Mouse (Mus musculus) lung, postnatal 14 days (tissue): Measurements from ENCODE around the gene Klhl3.

Experiments
- DNase-seq: peaks from one replicate; pipeline ENCODE4 v3.0.0; 2021

Gene Klhl3

GRCm38 (mm10) chr13:58065316-58065715, 48.1 kb downstream of the Klhl3 start:
- no peak for DNase-seq

DNA sequence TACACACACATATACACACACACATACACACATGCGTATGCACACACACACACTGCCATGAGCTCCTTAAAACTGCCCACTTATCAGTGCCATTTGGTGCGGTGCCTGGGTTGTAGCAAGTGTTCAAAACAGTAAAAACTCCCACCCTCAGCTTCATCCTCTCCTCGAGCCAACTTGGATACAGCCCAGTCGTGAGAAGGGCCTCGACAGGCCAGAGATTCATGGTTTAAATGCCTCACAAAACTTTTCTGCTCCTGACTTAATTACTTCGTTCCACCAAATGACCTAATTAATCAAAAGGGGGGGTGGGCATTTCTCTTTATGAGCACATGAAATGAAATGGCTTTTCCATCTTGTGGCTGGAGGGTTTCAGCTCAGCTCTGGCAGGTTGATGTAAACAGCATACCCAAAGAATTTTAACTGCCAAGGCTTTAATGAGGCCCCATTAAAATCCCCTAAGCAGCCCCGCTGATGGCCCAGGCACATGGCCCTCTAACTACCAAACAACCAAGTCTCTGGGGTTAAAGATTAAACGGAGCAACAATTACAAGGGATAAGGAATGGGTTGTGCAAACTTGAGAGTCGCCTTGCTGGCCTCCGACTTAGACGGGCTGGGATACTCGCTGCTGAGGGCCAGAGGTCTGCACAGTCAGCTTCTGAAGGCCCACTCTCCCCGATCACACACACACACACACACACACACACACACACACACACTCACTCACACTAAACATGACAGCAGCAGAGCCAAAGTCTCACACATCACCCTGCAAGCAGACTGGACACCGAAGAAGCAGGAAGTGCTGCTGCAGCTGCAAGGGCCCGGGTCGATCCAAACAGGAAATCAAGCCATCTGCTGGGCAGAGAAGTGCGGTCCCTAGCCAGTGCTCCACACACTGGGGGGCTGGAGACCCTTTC, 55.2 kb downstream of the Klhl3 start:
- peak; percentile 63 for DNase-seq

- DNase-seq: no peak
Observed at GRCm38 (mm10) chr13:58056618-58057017, 56.8 kb downstream of the Klhl3 start.

DNA sequence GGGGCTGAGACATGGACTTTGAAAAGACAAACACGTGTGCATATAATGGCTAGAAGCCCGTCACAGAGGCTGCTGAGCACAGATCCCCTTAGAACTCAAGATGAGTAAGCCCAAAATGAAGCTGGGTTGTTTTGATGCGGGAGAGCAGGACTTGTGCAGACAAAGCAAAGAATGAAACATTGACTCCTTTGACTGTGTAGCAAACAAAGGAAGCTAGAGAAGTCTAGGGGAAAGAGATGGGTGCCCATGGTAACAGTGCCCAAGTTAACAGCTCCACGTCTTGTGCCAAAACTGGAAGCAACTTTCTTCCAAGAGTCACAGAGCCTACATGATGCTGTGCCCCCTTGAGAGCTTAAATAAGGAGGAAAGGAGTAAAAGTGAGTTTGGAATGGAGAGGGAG, 59.8 kb downstream of the Klhl3 start:
- DNase-seq: no peak

DNA sequence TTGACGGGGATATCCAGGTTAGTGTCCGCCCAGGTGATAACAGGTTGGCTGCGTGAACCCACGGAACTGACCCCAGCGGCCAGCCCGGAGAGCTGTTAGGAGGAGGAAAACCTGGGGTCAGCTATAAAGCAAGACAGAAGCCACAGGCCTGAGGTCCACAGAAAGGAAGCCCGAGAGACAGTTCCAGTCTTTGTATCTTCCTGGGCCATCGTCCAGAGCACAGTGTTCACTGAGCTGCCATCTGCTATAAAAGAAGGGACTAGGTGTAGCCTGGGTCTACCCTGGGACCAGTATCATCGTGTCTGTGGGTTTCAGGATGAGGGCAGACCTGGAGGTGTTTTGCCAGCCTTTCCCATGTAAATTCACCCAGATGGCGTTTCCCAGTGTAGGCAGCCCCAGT, 61.7 kb downstream of the Klhl3 start:
- DNase-seq: no peak

- DNase-seq: no peak
Observed at GRCm38 (mm10) chr13:58051251-58051650, 62.1 kb downstream of the Klhl3 start.

- no peak for DNase-seq
Observed at GRCm38 (mm10) chr13:58049121-58049520, 64.3 kb downstream of the Klhl3 start.

DNA sequence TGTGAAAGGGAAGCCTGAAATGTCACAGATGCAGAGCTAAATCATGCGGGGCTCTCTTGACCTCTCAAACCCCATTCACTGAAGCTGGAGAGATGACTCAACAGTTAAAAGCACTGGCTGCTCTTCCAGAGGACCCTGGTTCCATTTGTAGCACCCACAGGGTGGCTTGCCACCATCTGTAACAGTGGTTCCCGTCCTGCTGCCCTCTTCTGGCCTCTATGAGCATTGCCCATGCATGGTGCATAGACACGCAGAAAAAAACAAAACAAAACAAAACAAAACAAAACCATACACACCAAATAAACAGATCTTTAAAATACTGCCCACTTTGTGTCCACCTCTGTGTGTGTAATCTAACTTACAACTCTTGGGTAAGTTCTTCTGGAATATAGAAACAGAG, 65.3 kb downstream of the Klhl3 start:
- no peak for DNase-seq

DNA sequence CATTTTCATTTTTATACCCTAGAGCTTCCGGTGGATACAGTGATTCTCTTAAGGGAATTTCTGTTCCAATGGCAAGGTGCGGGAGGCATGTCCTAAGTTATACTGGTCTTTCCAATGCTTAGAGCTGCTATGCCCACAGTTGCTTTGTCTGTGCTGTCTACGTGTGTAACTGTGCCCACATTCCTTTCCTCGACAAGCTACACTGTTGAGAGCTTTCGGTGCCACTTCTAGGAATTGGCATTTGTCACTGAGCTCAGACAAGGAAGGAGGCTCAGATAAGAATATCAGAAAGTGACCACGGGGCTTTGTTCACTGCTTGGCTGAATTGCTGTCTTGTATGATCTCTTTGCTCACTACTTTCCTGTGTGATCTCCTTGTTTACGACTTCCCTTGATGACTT, 67.2 kb downstream of the Klhl3 start:
- no peak for DNase-seq

GRCm38 (mm10) chr13:58045278-58045677, 68.1 kb downstream of the Klhl3 start:
- no peak for DNase-seq

- DNase-seq: no peak
Observed at GRCm38 (mm10) chr13:58043278-58043677, 70.1 kb downstream of the Klhl3 start.

DNA sequence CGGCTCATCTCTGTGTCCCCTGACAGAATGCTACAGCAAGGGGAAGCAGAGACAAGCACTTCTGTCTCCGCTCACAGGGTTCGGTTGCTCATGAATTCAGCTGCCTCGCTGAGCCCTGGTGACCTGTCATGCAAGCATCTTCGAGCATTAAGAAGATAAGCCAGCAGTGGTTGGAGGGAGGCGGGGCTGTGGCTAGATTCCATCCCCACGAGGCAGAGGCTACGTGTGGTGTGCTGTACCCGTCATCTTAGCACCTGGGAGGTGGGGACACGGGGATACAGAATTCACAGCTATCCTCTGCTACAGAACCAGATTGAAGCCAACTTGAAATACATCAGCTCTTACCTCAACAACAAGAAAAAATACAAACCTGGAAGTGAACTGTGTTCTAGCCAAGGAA, 73.3 kb downstream of the Klhl3 start:
- DNase-seq: no peak

DNA sequence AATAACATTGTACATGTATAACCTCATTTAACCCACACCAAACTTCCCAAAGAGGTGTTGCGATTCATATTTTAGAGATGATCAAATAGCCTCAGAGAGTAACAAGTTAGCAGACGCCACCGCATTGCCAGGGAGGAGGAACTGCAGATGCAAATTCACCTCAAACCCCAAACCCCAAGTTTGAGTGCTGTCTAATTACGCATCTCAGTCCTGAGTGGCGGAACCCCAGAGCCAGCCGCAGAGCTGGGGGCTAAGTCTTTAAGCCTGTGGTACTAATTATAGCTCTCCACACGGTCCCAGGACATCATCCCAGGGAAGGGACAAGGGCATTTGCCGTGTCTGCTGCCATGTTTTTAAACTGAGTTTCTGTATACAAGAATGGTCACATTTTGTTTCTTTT, 75.9 kb downstream of the Klhl3 start:
- DNase-seq: no peak

- peak; percentile 78 for DNase-seq
Observed at GRCm38 (mm10) chr13:58035470-58036156, 77.8 kb downstream of the Klhl3 start.

DNA sequence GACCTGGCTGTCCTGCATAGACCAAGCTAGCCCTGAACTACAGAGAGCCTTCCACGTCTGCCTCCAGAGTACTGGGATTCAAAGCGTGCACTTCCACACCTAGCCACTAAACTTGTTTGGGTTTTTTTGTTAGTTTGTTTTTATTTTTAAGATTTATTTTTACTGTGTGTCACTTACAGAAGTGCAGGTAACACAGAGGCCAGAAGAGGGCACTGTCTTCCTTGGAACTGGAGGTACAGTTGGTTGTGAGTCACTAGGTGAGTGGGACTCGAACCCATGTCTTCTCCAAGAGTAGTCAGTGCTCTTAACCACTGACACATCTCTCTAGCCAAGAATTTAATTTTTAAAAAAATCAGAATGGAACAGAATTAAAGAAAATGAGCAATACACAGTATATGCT, 78.4 kb downstream of the Klhl3 start:
- DNase-seq: no peak

DNA sequence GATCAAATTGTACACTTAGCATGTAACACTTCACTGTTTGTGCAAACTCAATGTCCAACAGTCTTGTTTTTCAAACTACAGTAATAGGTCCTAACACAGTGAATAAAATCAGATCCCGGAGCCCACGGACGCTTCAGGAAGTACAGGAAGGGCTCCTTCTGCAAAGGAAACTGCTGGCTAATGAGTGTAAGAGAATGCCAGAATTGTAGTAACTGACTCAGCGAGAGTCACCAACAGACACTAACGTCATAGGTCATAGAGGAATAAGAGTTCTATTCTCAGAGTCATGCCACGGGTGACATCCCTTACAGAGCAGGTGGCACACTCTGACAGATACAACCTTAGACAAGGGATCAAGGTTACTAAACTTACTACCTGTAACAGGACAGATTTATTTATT, 78.9 kb downstream of the Klhl3 start:
- DNase-seq: no peak

DNA sequence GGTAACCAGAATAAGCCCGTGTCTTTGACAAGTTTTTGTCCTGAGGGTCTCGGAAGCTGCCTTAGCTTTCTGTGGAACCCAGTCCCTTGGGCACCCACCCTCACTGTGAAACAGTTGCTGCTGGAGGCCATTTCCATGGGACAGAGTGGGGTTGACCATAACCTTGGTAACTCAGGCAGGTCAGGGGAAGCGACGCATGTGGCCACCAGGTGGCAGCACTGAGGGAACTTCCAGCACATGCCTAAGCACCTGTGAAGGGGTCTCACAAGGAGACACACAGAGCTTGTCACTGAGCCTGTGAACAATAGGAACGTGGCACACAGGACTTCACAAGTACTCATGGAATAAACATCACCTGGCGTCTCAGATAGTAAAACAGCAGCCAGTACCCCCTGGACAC, 81.6 kb downstream of the Klhl3 start:
- DNase-seq: peak; percentile 81

DNA sequence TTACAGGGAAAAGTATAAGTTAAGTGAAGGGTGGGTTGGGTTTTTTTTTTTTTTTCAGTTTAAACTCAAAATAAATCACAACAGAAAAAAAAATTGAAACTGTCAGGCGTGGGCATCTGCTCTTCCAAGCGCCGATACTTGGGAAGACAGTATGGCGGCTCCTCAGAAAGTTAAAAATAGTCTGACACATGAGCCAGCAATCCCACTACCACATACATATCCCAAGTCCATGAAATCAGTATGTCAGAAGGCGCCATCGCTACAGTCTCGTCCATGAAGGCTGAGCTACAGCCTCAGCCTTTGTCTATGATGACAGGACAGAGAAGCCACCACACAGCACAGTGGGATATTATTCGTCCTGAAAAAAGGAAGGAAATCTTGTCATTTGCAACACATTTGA, 86.3 kb downstream of the Klhl3 start:
- no peak for DNase-seq

- DNase-seq: no peak
Observed at GRCm38 (mm10) chr13:58025701-58026414, 87.5 kb downstream of the Klhl3 start.

GRCm38 (mm10) chr13:58023726-58024453, 89.5 kb downstream of the Klhl3 start:
- DNase-seq: no peak

- DNase-seq: no peak
Observed at GRCm38 (mm10) chr13:58023001-58023560, 90.3 kb downstream of the Klhl3 start.

- DNase-seq: no peak
Observed at GRCm38 (mm10) chr13:58020428-58020827, 93.0 kb downstream of the Klhl3 start.

DNA sequence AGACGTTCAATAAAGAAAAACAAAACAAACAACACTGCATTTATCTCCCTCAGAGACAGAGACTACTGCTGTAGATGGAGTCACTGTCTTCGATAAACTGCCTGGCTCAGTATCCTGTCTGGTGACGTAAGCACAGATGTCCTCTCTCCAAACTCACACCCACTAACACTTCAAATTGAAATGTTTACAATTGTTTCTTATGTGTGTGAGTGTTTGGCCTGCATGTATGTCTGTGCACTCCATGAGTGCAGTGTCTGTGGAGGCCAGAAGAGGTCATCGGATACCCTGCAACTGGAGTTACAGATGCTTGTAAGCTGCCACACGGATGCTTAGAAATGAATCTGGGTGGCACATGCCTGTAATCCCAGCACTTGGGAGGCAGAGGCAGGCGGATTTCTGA, 96.1 kb downstream of the Klhl3 start:
- no peak for DNase-seq
